Mouse (Mus musculus) myocyte (in vitro differentiated cells): ENCODE measurements around the gene Zbtb11. TPM values are rescaled to one million over a fixed set of nuclear protein-coding genes. Genes with fewer than 3 reads are reported as not detected.
A peak's percentile ranks its signal among the peaks of the same experiment; 100 is the strongest.

Experiments
- H3K27me3 ChIP-seq: one replicate; pipeline ENCODE4 v1.6.1; 2011; ENCODE audit not compliant: control insufficient read depth, insufficient read depth, insufficient read length
- H3K36me3 ChIP-seq: one replicate; pipeline ENCODE4 v1.6.1; 2011; ENCODE audit not compliant: control insufficient read depth, insufficient read depth
- H3K4me2 ChIP-seq: one replicate; pipeline ENCODE4 v1.6.1; 2011; ENCODE audit warnings: low read depth, control low read depth
- H3K4me3 ChIP-seq: one replicate; pipeline ENCODE4 v1.5.1; 2011; ENCODE audit warnings: mild to moderate bottlenecking, control low read depth, moderate library complexity
- H3K79me2 ChIP-seq: one replicate; pipeline ENCODE4 v1.6.1; 2011; ENCODE audit not compliant: control insufficient read depth, insufficient read depth
- H3ac ChIP-seq: one replicate; pipeline ENCODE4 v1.6.1; 2011; ENCODE audit not compliant: control insufficient read depth, insufficient read length
- CEBPB ChIP-seq: IDR thresholded peaks from 2 replicates; pipeline ENCODE4 v1.6.1; 2011; ENCODE audit warnings: mild to moderate bottlenecking, moderate library complexity; ENCODE audit not compliant: poor library complexity, insufficient read depth, severe bottlenecking
- E2F4 ChIP-seq: IDR thresholded peaks from one replicate; pipeline ENCODE4 v1.6.1; 2011; ENCODE audit warnings: mild to moderate bottlenecking, control low read depth, moderate library complexity; ENCODE audit not compliant: insufficient read depth
- MAX ChIP-seq: IDR thresholded peaks from one replicate; pipeline ENCODE4 v1.6.1; 2011; ENCODE audit warnings: low read depth, mild to moderate bottlenecking, control low read depth
- MYOD1 ChIP-seq, 3 experiments: IDR thresholded peaks; one replicate each; pipeline ENCODE4 v1.6.1; 2011; ENCODE audit warnings: control low read depth in 2 of 3, low read depth in 2 of 3, mild to moderate bottlenecking in 2 of 3, moderate library complexity in 1 of 3; ENCODE audit not compliant: insufficient read length in 2 of 3, control insufficient read depth in 1 of 3
- MYOG ChIP-seq, 3 experiments: IDR thresholded peaks; one replicate each; pipeline ENCODE4 v1.6.1; 2011; ENCODE audit warnings: control low read depth in 2 of 3, low read depth in 2 of 3, mild to moderate bottlenecking in 2 of 3; ENCODE audit not compliant: insufficient read length in 2 of 3, control insufficient read depth in 1 of 3, insufficient read depth in 1 of 3
- POLR2A ChIP-seq: IDR thresholded peaks from one replicate; pipeline ENCODE4 v1.6.1; 2011; ENCODE audit warnings: low read depth, mild to moderate bottlenecking, control low read depth, moderate library complexity; ENCODE audit not compliant: insufficient read length
- POLR2AphosphoS2 ChIP-seq: IDR thresholded peaks from one replicate; pipeline ENCODE4 v1.6.1; 2011; ENCODE audit warnings: low read depth, control low read depth; ENCODE audit not compliant: insufficient read length
- REST ChIP-seq: IDR thresholded peaks from one replicate; pipeline ENCODE4 v1.6.1; 2011; ENCODE audit warnings: mild to moderate bottlenecking, control low read depth, moderate library complexity; ENCODE audit not compliant: insufficient read depth, insufficient read length
- SRF ChIP-seq: IDR thresholded peaks from one replicate; pipeline ENCODE4 v1.6.1; 2011; ENCODE audit warnings: low read depth; ENCODE audit not compliant: control insufficient read depth, insufficient read length
- TCF12 ChIP-seq: IDR thresholded peaks from one replicate; pipeline ENCODE4 v1.6.1; 2011; ENCODE audit warnings: mild to moderate bottlenecking, control low read depth; ENCODE audit not compliant: poor library complexity, insufficient read depth, severe bottlenecking
- TCF3 ChIP-seq: IDR thresholded peaks from one replicate; pipeline ENCODE4 v1.6.1; 2011; ENCODE audit warnings: low read depth, control low read depth; ENCODE audit not compliant: insufficient read length
- USF1 ChIP-seq: IDR thresholded peaks from one replicate; pipeline ENCODE4 v1.6.1; 2011; ENCODE audit warnings: low read depth, mild to moderate bottlenecking, control low read depth, moderate library complexity
- polyA plus RNA-seq: library from polyadenylated mRNA; unstranded; fragments of >200 nt; fragmentation: generic; extraction: Trizol; gene quantifications from one replicate; pipeline ENCODE4 v1.2.1, GENCODE M21; 2012; ENCODE audit warnings: missing spikeins

Zbtb11 gene
- polyA plus RNA-seq, 1 experiment, result 5.1 TPM

- Histone ChIP-seq H3K27me3 (no peaks in the 10 kb centered on the region), H3ac (no peak overlapping the region), H3K4me2 (no peak overlapping the region), H3K4me3 (no peak overlapping the region), H3K36me3 (peaks cover 44% of the 10 kb centered on the region), H3K79me2 (no peaks in the 10 kb centered on the region)
- TF ChIP-seq CEBPB (no peak), SRF (no peak), USF1 (no peak), TCF12 (no peak), POLR2AphosphoS2 (no peak), MAX (no peak)
Observed at GRCm38 (mm10) chr16:55994235-55994634, 20.6 kb downstream of the Zbtb11 start.

- no peak overlapping the region for H3K4me2 ChIP-seq
- no peak overlapping the region for H3ac ChIP-seq
- no peak overlapping the region for H3K4me3 ChIP-seq
- no peaks in the 10 kb centered on the region for H3K27me3 ChIP-seq
- no peaks in the 10 kb centered on the region for H3K79me2 ChIP-seq
- TF ChIP-seq MYOG (IDR thresholded peaks at IDR 0.05; ENCODE audit: control insufficient read depth in 1 of 3, insufficient read depth in 1 of 3, insufficient read length in 2 of 3, low read depth in 2 of 3) (no peak), CEBPB (no peak), E2F4 (no peak), REST (no peak), MAX (no peak), USF1 (no peak), POLR2A (no peak), SRF (no peak), POLR2AphosphoS2 (no peak), MYOD1 (IDR thresholded peaks at IDR 0.05; ENCODE audit: control insufficient read depth in 1 of 3, insufficient read length in 2 of 3, low read depth in 2 of 3) (no peak), TCF3 (no peak), TCF12 (no peak)
- H3K36me3 ChIP-seq, result peaks cover 59% of the 10 kb centered on the region
Observed at GRCm38 (mm10) chr16:56006798-56007197, 33.1 kb downstream of the Zbtb11 start.

GRCm38 (mm10) chr16:56008862-56009261 is 35.2 kb downstream of the Zbtb11 start:
- H3K79me2 ChIP-seq, result no peaks in the 10 kb centered on the region
- H3K27me3 ChIP-seq, result no peaks in the 10 kb centered on the region
- TF ChIP-seq POLR2AphosphoS2 (no peak), CEBPB (no peak), E2F4 (no peak), SRF (no peak), TCF12 (no peak), POLR2A (no peak), TCF3 (no peak), MYOG (IDR thresholded peaks at IDR 0.05; ENCODE audit: control insufficient read depth in 1 of 3, insufficient read depth in 1 of 3, insufficient read length in 2 of 3, low read depth in 2 of 3) (no peak), MAX (no peak), REST (no peak), MYOD1 (IDR thresholded peaks at IDR 0.05; ENCODE audit: control insufficient read depth in 1 of 3, insufficient read length in 2 of 3, low read depth in 2 of 3) (no peak), USF1 (no peak)
- no peak overlapping the region for H3ac ChIP-seq
- peaks cover 42% of the 10 kb centered on the region for H3K36me3 ChIP-seq
- no peak overlapping the region for H3K4me2 ChIP-seq
- H3K4me3 ChIP-seq, result no peak overlapping the region

- TF ChIP-seq TCF12 (no peak), MYOD1 (IDR thresholded peaks at IDR 0.05; ENCODE audit: control insufficient read depth in 1 of 3, insufficient read length in 2 of 3, low read depth in 2 of 3) (no peak), E2F4 (no peak), USF1 (no peak), POLR2AphosphoS2 (peak; percentile 87), TCF3 (no peak)
- no peaks in the 10 kb centered on the region for H3K27me3 ChIP-seq
- no peak overlapping the region for H3ac ChIP-seq
- H3K36me3 ChIP-seq, result peaks cover 20% of the 10 kb centered on the region
- no peak overlapping the region for H3K4me3 ChIP-seq
- no peaks in the 10 kb centered on the region for H3K79me2 ChIP-seq
- H3K4me2 ChIP-seq, result no peak overlapping the region
Observed at GRCm38 (mm10) chr16:56012789-56013743, 39.4 kb downstream of the Zbtb11 start.

- H3K36me3 ChIP-seq, result peaks cover 26% of the 10 kb centered on the region
- no peak overlapping the region for H3K4me2 ChIP-seq
- H3ac ChIP-seq, result no peak overlapping the region
- H3K4me3 ChIP-seq, result no peak overlapping the region
- no peak for TF ChIP-seq SRF
- TF ChIP-seq POLR2AphosphoS2, result peak; percentile 43
- H3K79me2 ChIP-seq, result no peaks in the 10 kb centered on the region
- H3K27me3 ChIP-seq, result no peaks in the 10 kb centered on the region
Observed at GRCm38 (mm10) chr16:56014076-56014475, 40.4 kb downstream of the Zbtb11 start.
